Mouse (Mus musculus) embryonic facial prominence, embryonic 10.5 days (tissue): ENCODE results near the gene Sycp3. TPM values are rescaled to one million over a fixed set of nuclear protein-coding genes. Genes with fewer than 3 reads are reported as not detected.

ENCODE experiments used
- polyA plus RNA-seq: library from polyadenylated mRNA; unstranded; fragments of >200 nt; fragmentation: Nextera tagmentation; extraction: Ambion mirVana; gene quantifications from 2 replicates; pipeline ENCODE4 v1.2.1, GENCODE M21; 2016

Gene Sycp3
- polyA plus RNA-seq, 1 experiment from 2014 or later, result 0.26 TPM

Other genes with a start within 250 kb of the Sycp3 start
- gene Dram1, start 80.5 kb upstream of the Sycp3 start, polyA plus RNA-seq, result 0.29 and 0.39 TPM in 2 replicates
- 8.4 and 9.0 TPM in 2 replicates for gene Gnptab, start 80.4 kb upstream of the Sycp3 start, polyA plus RNA-seq
- gene Chpt1, start 44.5 kb downstream of the Sycp3 start, polyA plus RNA-seq, result 16.0 and 16.2 TPM in 2 replicates
- 1.2 and 2.1 TPM in 2 replicates for gene Mybpc1, start 145.6 kb downstream of the Sycp3 start, polyA plus RNA-seq
- not detected in 2 replicates for gene Spic, start 225.4 kb downstream of the Sycp3 start, polyA plus RNA-seq